Mouse (Mus musculus): ENCODE results near the gene Gm21750. TPM values are rescaled to one million over a fixed set of nuclear protein-coding genes. Genes with fewer than 3 reads are reported as not detected.

The Gm21750 gene
- total and polyA plus RNA-seq, 2 experiments from 2014 or later, result not detected

DNA sequence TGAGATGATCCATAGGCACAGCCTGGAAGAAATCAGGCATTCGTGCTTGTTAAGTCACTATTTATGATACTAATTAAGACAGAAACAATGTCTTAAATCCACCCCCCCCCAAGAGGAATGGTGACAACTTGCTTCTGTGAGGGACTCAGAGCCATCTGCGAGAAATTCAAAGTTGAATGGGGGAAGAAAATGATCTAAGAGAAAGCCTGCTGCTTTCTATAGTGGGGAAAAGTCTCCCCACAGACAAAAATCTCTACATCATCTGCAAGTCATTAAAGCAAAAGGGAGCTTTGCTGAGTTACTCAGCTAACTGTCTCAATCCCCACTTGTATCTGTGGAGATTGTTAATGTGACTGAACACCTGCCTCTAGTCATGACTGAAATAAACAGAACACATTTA lies 27.4 kb downstream of the Gm21750 start:
- no peak for DNase-seq (ENCODE audit: low spot score)
- ATAC-seq (ENCODE audit: insufficient read depth, low read depth), result no peak
- Histone ChIP-seq H3K9ac (replicated peaks; ENCODE audit: low read depth, low read length) (no peak overlapping the region), H3K36me3 (replicated peaks; ENCODE audit: control insufficient read depth, insufficient read depth, low read length) (no peaks in the 10 kb centered on the region), H3K9me3 (replicated peaks; ENCODE audit: control insufficient read depth, low read length) (peaks cover 8% of the 10 kb centered on the region; the same call in 1 of the 2 replicates), H3K4me1 (ENCODE audit: control insufficient read depth, insufficient read depth) (no peaks in the 10 kb centered on the region), H3K27me3 (ENCODE audit: control insufficient read depth, insufficient read depth, low read length) (no peaks in the 10 kb centered on the region), H3K4me3 (ENCODE audit: low read depth, low read length) (no peak overlapping the region), H3K4me2 (ENCODE audit: low read depth, low read length) (no peak overlapping the region), H3K27ac (ENCODE audit: low read depth) (no peak overlapping the region)
- TF ChIP-seq CTCF (IDR thresholded peaks at IDR 0.05; ENCODE audit: low read depth), result no peak
- 72% methylated on average over 2 of the region's 2 CpGs for WGBS

DNA sequence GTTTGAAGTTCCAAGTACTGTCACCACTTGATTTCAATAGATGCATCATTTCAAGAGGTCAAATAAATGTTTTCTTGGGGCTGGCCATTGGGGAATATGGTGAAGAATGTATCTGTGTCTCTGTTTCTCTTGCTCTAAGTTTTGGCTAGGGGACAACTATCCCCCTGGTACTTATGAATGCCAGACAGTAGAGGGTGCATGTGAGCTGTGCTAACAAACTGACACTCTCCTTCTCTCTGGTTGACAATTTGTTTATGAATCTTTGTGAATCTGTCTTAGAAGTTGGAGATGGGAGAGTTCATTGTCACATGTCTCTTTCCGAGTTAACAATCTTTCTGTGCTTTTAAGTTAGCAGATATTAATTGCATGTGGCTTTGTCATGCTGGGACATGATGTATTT lies 39.2 kb downstream of the Gm21750 start:
- WGBS, result 31% methylated on average over 1 of the region's 1 CpGs
- TF ChIP-seq CTCF (IDR thresholded peaks at IDR 0.05; ENCODE audit: low read depth), result peak; percentile 78
- no peak for TF ChIP-seq EP300 (IDR thresholded peaks at IDR 0.05; ENCODE audit: low read depth)
- Histone ChIP-seq H3K27ac (ENCODE audit: low read depth) (no peak overlapping the region), H3K9me3 (replicated peaks; ENCODE audit: control insufficient read depth, low read length) (no peaks in the 10 kb centered on the region), H3K9ac (replicated peaks; ENCODE audit: low read depth, low read length) (no peak overlapping the region), H3K27me3 (ENCODE audit: control insufficient read depth, insufficient read depth, low read length) (no peaks in the 10 kb centered on the region), H3K4me1 (ENCODE audit: control insufficient read depth, insufficient read depth) (no peaks in the 10 kb centered on the region), H3K4me3 (ENCODE audit: low read depth, low read length) (no peak overlapping the region), H3K4me2 (ENCODE audit: low read depth, low read length) (no peak overlapping the region), H3K36me3 (replicated peaks; ENCODE audit: control insufficient read depth, insufficient read depth, low read length) (no peaks in the 10 kb centered on the region)
- peak; percentile 45 for DNase-seq (ENCODE audit: low spot score)
- no peak for ATAC-seq (ENCODE audit: insufficient read depth, low read depth)

DNA sequence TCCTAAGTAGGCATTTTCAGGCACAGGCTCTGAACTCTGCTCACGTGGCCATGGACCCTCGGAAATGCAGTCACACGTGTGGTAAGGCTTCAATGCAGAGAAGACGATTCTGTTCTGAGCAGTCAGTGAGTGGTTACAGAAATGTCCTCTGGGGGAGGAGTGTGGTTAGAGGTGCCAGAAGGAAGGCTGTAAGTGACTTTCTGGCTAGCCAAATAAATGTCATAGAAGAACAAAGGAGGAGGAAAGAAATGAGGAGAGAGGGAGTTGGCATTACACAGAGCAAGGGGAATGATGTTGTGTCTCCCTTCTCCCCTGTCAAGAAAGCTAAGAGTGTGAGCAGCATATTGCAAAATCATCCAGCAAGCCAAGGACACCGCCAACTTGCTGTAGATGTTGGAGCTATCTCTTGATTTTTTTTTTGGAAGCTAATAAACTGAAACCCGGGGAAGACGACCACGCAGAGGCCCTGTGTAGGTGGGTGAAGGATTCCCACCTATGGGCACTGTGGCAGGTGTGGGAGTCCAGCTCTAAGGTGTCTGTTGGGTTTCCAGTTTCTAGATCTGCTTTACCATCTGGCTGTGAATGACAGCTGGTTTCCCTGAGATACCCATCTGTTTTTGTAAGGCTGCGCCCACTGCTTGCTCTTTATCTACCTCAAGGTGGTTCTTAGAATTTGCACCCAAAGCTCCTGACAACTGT lies 48.5 kb downstream of the Gm21750 start:
- no peak for DNase-seq (ENCODE audit: low spot score)
- H3K9me3 ChIP-seq (replicated peaks; ENCODE audit: control insufficient read depth, low read length), result peaks cover 11% of the 10 kb centered on the region
- no peaks in the 10 kb centered on the region for H3K4me1 ChIP-seq (ENCODE audit: control insufficient read depth, insufficient read depth)
- no peak overlapping the region for H3K9ac ChIP-seq (replicated peaks; ENCODE audit: low read depth, low read length)
- 84% methylated on average over 9 of the region's 9 CpGs for WGBS
- H3K27me3 ChIP-seq (ENCODE audit: control insufficient read depth, insufficient read depth, low read length), result no peaks in the 10 kb centered on the region
- TF ChIP-seq EP300 (IDR thresholded peaks at IDR 0.05; ENCODE audit: low read depth) (no peak), CTCF (IDR thresholded peaks at IDR 0.05; ENCODE audit: low read depth) (no peak)
- H3K36me3 ChIP-seq (replicated peaks; ENCODE audit: control insufficient read depth, insufficient read depth, low read length), result no peaks in the 10 kb centered on the region
- no peak overlapping the region for H3K27ac ChIP-seq (ENCODE audit: low read depth)
- ATAC-seq (ENCODE audit: insufficient read depth, low read depth), result no peak
- H3K4me3 ChIP-seq (ENCODE audit: low read depth, low read length), result no peak overlapping the region
- H3K4me2 ChIP-seq (ENCODE audit: low read depth, low read length), result no peak overlapping the region

Other genes with a start within 250 kb of the Gm21750 start
- gene Med4, start 151.2 kb upstream of the Gm21750 start, total RNA-seq (2014; rRNA removed; ENCODE audit: low replicate concordance), result 17.4 and 17.5 TPM in 2 replicates
- 36.1 and 40.2 TPM in 2 replicates for gene Med4, start 151.2 kb upstream of the Gm21750 start, polyA plus RNA-seq (2015; fragmentation: Nextera tagmentation; extraction: Ambion mirVana)
- gene Sucla2, start 135.9 kb upstream of the Gm21750 start, total RNA-seq (2014; rRNA removed; ENCODE audit: low replicate concordance), result 229 and 249 TPM in 2 replicates
- gene Sucla2, start 135.9 kb upstream of the Gm21750 start, polyA plus RNA-seq (2015; fragmentation: Nextera tagmentation; extraction: Ambion mirVana), result 449 TPM in 2 replicates
- 1.8 and 2.8 TPM in 2 replicates for gene Nudt15, start 113.0 kb upstream of the Gm21750 start, total RNA-seq (2014; rRNA removed; ENCODE audit: low replicate concordance)
- 3.7 and 4.7 TPM in 2 replicates for gene Nudt15, start 113.0 kb upstream of the Gm21750 start, polyA plus RNA-seq (2015; fragmentation: Nextera tagmentation; extraction: Ambion mirVana)